Mouse (Mus musculus) lung, postnatal 0 days (tissue): Measurements from ENCODE around the gene Fchsd2. TPM values are rescaled to one million over a fixed set of nuclear protein-coding genes. Genes with fewer than 3 reads are reported as not detected.

Source experiments
- ATAC-seq: fragments of 200-750 bp; cut with Nextera tagmentation; 2 replicates; pipeline ENCODE4 v1.8.0; 2017; ENCODE audit warnings: moderate library complexity
- DNase-seq: peaks from one replicate; pipeline ENCODE4 v3.0.0-alpha.2; 2016; ENCODE audit warnings: low spot score
- H3K27ac ChIP-seq: fragments of 300-500 bp; sonication (generic); 2 replicates; pipeline ENCODE4 v1.5.1; 2014; ENCODE audit warnings: antibody characterized with exemption, mild to moderate bottlenecking, low read length, mixed read lengths
- H3K27me3 ChIP-seq: fragments of 300-500 bp; sonication (generic); replicated peaks from 2 replicates; pipeline ENCODE4 v1.6.1; 2014; ENCODE audit warnings: low read length, mixed read lengths; ENCODE audit not compliant: insufficient read depth
- H3K36me3 ChIP-seq: fragments of 300-500 bp; sonication (generic); 2 replicates; pipeline ENCODE4 v1.6.1; 2014; ENCODE audit warnings: low read length, mixed read lengths; ENCODE audit not compliant: insufficient read depth
- H3K4me1 ChIP-seq: fragments of 300-500 bp; sonication (generic); 2 replicates; pipeline ENCODE4 v1.6.1; 2014; ENCODE audit warnings: antibody characterized with exemption, low read depth, low read length, mixed read lengths; ENCODE audit not compliant: insufficient read depth
- H3K4me2 ChIP-seq: fragments of 300-500 bp; sonication (generic); replicated peaks from 2 replicates; pipeline ENCODE4 v1.6.1; 2014; ENCODE audit warnings: low read depth, mild to moderate bottlenecking, low read length, moderate library complexity, mixed read lengths
- H3K4me3 ChIP-seq: fragments of 300-500 bp; sonication (generic); 2 replicates; pipeline ENCODE4 v1.5.1; 2014; ENCODE audit warnings: low read depth, low read length
- H3K9ac ChIP-seq: fragments of 300-500 bp; sonication (generic); replicated peaks from 2 replicates; pipeline ENCODE4 v1.6.1; 2014; ENCODE audit warnings: low read depth, mild to moderate bottlenecking
- H3K9me3 ChIP-seq: fragments of 300-500 bp; sonication (generic); 2 replicates; pipeline ENCODE4 v1.6.1; 2016; ENCODE audit warnings: low read length, mixed read lengths
- CTCF ChIP-seq: IDR thresholded peaks from 2 replicates; pipeline ENCODE4 v1.5.1; 2016; ENCODE audit warnings: antibody characterized with exemption, mild to moderate bottlenecking
- EP300 ChIP-seq: IDR thresholded peaks from 2 replicates; pipeline ENCODE4 v1.6.1; 2016; ENCODE audit warnings: antibody characterized with exemption, mild to moderate bottlenecking, control low read depth
- WGBS: fragments of 180-500 bp; shearing (Covaris S2); extraction: QIAGEN DNeasy Blood & Tissue Kit; methylation state at CpG from one replicate; pipeline ENCODE4 v1.1.7; 2014; 5-methylcytosine and 5-hydroxymethylcytosine counted together
- polyA plus RNA-seq: library from polyadenylated mRNA; unstranded; fragments of >200 nt; fragmentation: Nextera tagmentation; extraction: Ambion mirVana; gene quantifications from 2 replicates; pipeline ENCODE4 v1.2.1, GENCODE M21; 2015

The Fchsd2 gene
- polyA plus RNA-seq, 1 experiment from 2014 or later, result 16.0 TPM

GRCm38 (mm10) chr7:101302691-101303090 lies 210.0 kb downstream of the Fchsd2 start:
- Histone ChIP-seq H3K4me3 (no peak overlapping the region; the same call in 1 of the 2 replicates), H3K36me3 (no peaks in the 10 kb centered on the region), H3K9me3 (no peaks in the 10 kb centered on the region), H3K4me1 (no peaks in the 10 kb centered on the region), H3K27me3 (no peaks in the 10 kb centered on the region), H3K4me2 (peak overlapping the region; percentile 76), H3K9ac (no peak overlapping the region), H3K27ac (no peak overlapping the region)
- WGBS, result 35% methylated on average over 7 of the region's 7 CpGs
- ATAC-seq (no peak), DNase-seq (no peak)
- TF ChIP-seq EP300 (no peak), CTCF (no peak)

- ATAC-seq, result no peak
- DNase-seq, result no peak
- no peak overlapping the region for H3K9ac ChIP-seq
- no peaks in the 10 kb centered on the region for H3K36me3 ChIP-seq
- no peak overlapping the region for H3K4me2 ChIP-seq
- H3K9me3 ChIP-seq, result no peaks in the 10 kb centered on the region
- TF ChIP-seq EP300, result no peak
- no peaks in the 10 kb centered on the region for H3K27me3 ChIP-seq
- H3K4me1 ChIP-seq, result no peaks in the 10 kb centered on the region
- H3K4me3 ChIP-seq, result no peak overlapping the region
- 29% methylated on average over 2 of the region's 2 CpGs for WGBS
- no peak overlapping the region for H3K27ac ChIP-seq
These were observed 214.2 kb downstream of the Fchsd2 start for GRCm38 (mm10) chr7:101306841-101307240.

- ATAC-seq (no peak), DNase-seq (no peak)
- Histone ChIP-seq H3K27ac (peak overlapping the region; percentile 98), H3K27me3 (no peaks in the 10 kb centered on the region), H3K9me3 (no peaks in the 10 kb centered on the region), H3K36me3 (no peaks in the 10 kb centered on the region), H3K4me2 (peak overlapping the region; percentile 64), H3K4me1 (no peaks in the 10 kb centered on the region), H3K4me3 (peak overlapping the region; percentile 54), H3K9ac (peak overlapping the region; percentile 55)
- TF ChIP-seq CTCF, result no peak
- no peak for TF ChIP-seq EP300
- 26% methylated on average over 5 of the region's 5 CpGs for WGBS
These were observed 217.3 kb downstream of the Fchsd2 start for GRCm38 (mm10) chr7:101309985-101310326.

GRCm38 (mm10) chr7:101310327-101311028 lies 217.8 kb downstream of the Fchsd2 start:
- Histone ChIP-seq H3K9ac (peak overlapping the region; percentile 55), H3K4me1 (no peaks in the 10 kb centered on the region), H3K27ac (peak overlapping the region; percentile 98), H3K4me2 (peak overlapping the region; percentile 64), H3K9me3 (no peaks in the 10 kb centered on the region), H3K27me3 (no peaks in the 10 kb centered on the region), H3K4me3 (peak overlapping the region; percentile 54), H3K36me3 (no peaks in the 10 kb centered on the region)
- TF ChIP-seq EP300 (peak; percentile 42; the same call in 1 of the 2 replicates), CTCF (peak; percentile 96)
- ATAC-seq (peak; percentile 97), DNase-seq (peak; percentile 99)
- under 1% methylated on average over 43 of the region's 43 CpGs for WGBS

- Histone ChIP-seq H3K4me3 (peak overlapping the region; percentile 54), H3K27ac (0 out of 2 replicates have a peak overlapping the region, but pooled peaks have one; percentile 98), H3K36me3 (no peaks in the 10 kb centered on the region), H3K4me1 (no peaks in the 10 kb centered on the region), H3K4me2 (peak overlapping the region; percentile 64), H3K9ac (no peak overlapping the region), H3K9me3 (no peaks in the 10 kb centered on the region), H3K27me3 (no peaks in the 10 kb centered on the region)
- ATAC-seq (no peak), DNase-seq (peak; percentile 9)
- no peak; the same call in 1 of the 2 replicates for TF ChIP-seq EP300
- no peak for TF ChIP-seq CTCF
- WGBS, result 38% methylated on average over 2 of the region's 2 CpGs
These were observed 218.4 kb downstream of the Fchsd2 start for GRCm38 (mm10) chr7:101311061-101311460.

- H3K9me3 ChIP-seq, result no peaks in the 10 kb centered on the region
- 63% methylated on average over 3 of the region's 3 CpGs for WGBS
- TF ChIP-seq CTCF (no peak), EP300 (no peak)
- no peak for DNase-seq
- H3K36me3 ChIP-seq, result no peaks in the 10 kb centered on the region
- no peaks in the 10 kb centered on the region for H3K4me1 ChIP-seq
- no peak for ATAC-seq
- H3K27me3 ChIP-seq, result no peaks in the 10 kb centered on the region
- H3K27ac ChIP-seq, result no peak overlapping the region
- H3K4me2 ChIP-seq, result no peak overlapping the region
- no peak overlapping the region for H3K4me3 ChIP-seq
- no peak overlapping the region for H3K9ac ChIP-seq
These were observed 220.4 kb downstream of the Fchsd2 start for GRCm38 (mm10) chr7:101313033-101313432.
